Mouse (Mus musculus): Measurements from ENCODE around the gene Fpr3.
A peak's percentile ranks its signal among the peaks of the same experiment; 100 is the strongest.

GRCm38 (mm10) chr17:17848988-17849387, 38.7 kb upstream of the Fpr3 start:
- TF ChIP-seq SIN3A (IDR thresholded peaks at IDR 0.05; ENCODE audit: low read length) (peak; percentile 87), POLR2A (IDR thresholded peaks at IDR 0.05; ENCODE audit: control insufficient read depth in 1 of 2, insufficient read depth in 1 of 2, low read depth in 1 of 2, low read length in 2 of 2, poor library complexity in 1 of 2) (no peak), CTCF (IDR thresholded peaks at IDR 0.05 in 2 of 3, conservative IDR thresholded peaks at IDR 0.05 in 1 of 3; ENCODE audit: control insufficient read depth in 1 of 3, insufficient read depth in 1 of 3, low read depth in 2 of 3, low read length in 3 of 3, poor library complexity in 1 of 3, severe bottlenecking in 1 of 3) (no peak), ZNF384 (IDR thresholded peaks at IDR 0.05; ENCODE audit: low read depth, low read length) (peak; percentile 91), RAD21 (IDR thresholded peaks at IDR 0.05; ENCODE audit: low read depth, low read length) (no peak), ZKSCAN1 (IDR thresholded peaks at IDR 0.05; ENCODE audit: low read depth, low read length) (no peak), GATA1 (IDR thresholded peaks at IDR 0.05; ENCODE audit: low read depth, low read length) (peak; percentile 100)

All from MEL (cell line).